Comparison of ENCODE assay signal across 12 mouse cellular contexts in genomic region chr19:35143781-35144180, GRCm38 (mm10).
"Had no signal": no experiment of that assay in that cellular context is flagged by ENCODE, and none has a peak within 500 bp of the region (broad histone marks: within the 10 kb centered on the region; RNA-seq: fewer than 3 reads in every experiment).

No protein-coding gene starts in this region.

- ATAC-seq: hindbrain, postnatal 0 days; intestine, embryonic 16.5 days; liver, embryonic 12.5 days had no signal

- DNase-seq: gastrocnemius, postnatal 14 days; heart, adult 11 months; heart, adult 2 months; heart, postnatal 4 days; kidney, adult 18-20 months; kidney, adult 8-10 months; kidney, postnatal 10 days; kidney, postnatal 25 days; kidney, postnatal 4 days had no signal
